Mouse (Mus musculus) bone marrow macrophage, adult 2 months (primary cell): Measurements from ENCODE around the gene Ddx42.

Source experiments
- CTCF ChIP-seq: IDR thresholded peaks from 2 replicates; pipeline ENCODE4 v1.5.1; 2012; ENCODE audit warnings: low read depth, mild to moderate bottlenecking, low read length, moderate library complexity
- POLR2A ChIP-seq: IDR thresholded peaks from 2 replicates; pipeline ENCODE4 v1.6.1; 2012; ENCODE audit warnings: mild to moderate bottlenecking, low read depth, low read length, borderline replicate concordance

- TF ChIP-seq POLR2A (no peak), CTCF (no peak)
These were observed 41.6 kb upstream of the Ddx42 start for GRCm38 (mm10) chr11:106175081-106175480.
